Mouse (Mus musculus): ENCODE results near the gene Slc25a23.
A peak's percentile ranks its signal among the peaks of the same experiment; 100 is the strongest.

Slc25a23 gene

DNA sequence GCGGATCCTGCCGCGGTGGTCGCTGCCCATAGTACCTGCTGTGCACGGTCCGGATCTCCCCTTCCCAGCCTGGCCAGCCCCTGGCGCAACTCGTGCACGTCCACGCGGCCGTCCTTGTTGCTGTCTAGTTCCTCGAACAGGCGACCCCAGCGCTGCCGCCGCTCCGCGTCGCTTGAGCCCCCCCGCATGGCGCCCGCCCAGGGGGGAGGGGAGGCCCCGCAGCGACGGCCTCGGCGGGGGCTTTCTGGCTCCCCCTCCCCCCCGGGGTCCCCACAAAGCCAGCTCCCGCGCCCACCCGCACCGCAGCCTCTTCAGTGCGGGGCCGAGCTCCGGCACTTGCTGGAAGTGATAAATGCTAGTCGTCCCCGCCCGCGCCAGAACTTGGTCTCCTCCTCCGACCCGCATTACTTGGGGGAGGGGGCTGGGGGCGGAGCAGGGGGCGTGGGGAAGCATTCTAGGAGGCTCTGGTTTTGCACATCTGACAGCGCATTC, at the start of gene Slc25a23:
Slc25a23 (minus strand) TSS at position 378 of the 492 bp plus-strand sequence.
- DNase-seq (ENCODE audit: low read depth): peak; percentile 68

DNA sequence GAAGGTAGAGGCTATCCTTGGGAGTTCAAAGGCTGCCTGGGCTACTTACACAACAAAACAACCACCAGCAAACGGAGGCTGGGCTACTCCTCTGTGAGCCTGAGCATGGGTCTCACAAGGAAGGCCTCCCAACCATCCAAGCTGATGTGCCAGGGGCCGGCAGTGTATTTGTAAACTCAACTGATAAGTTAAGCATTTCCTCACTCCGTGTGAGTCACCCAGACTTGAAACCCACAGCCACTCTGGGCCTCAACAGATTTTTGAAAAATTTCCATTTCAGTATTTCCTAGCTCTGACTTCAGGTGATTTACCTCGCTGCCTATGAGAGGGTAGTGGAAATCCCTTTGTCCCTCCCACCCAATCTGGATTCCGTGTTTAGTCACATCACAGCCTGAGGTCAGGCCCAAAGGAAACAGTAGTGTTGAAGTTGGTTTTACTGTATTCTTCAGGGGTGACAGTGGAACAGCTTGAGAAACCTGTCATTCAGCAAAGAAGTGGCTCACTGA, 49.1 kb upstream of the Slc25a23 start:
- DNase-seq (ENCODE audit: low read depth): peak; percentile 82

DNA sequence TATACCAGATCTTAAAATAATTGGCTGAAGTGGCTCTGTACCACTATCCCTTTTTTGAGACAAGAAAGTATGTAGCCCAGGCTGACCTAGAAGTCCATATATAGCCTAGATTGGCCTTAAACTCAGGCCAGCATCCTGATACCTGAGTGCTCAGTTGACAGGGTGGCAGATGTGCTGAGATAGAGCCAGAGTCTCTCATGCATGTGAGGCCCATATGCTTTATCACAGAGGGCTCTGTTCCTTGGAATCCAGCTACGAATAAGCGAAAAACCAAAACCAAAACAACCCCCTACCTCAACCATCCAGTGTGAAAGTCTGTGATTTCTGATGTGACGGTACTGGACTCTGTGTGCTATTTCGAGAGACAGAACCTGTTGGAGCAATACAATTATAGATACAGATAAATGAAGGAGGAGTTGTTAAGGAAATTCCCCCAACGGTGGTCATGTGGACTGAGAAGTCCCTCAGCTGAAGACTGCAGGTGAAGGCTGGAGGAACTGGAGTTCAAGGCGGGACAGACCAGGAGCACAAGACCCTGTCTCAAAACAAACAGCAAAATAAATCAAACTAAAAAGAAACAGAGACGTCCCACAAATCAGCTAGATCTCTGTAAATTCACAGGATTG, 48.5 kb upstream of the Slc25a23 start:
- no peak for DNase-seq (ENCODE audit: low read depth)

DNA sequence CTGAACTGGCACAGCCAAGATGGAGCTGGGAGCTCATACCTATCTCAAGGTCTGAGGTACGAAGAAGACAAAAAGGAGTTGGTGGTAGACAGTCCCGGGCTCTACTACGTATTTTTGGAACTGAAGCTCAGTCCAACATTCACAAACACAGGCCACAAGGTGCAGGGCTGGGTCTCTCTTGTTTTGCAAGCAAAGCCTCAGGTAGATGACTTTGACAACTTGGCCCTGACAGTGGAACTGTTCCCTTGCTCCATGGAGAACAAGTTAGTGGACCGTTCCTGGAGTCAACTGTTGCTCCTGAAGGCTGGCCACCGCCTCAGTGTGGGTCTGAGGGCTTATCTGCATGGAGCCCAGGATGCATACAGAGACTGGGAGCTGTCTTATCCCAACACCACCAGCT, 47.4 kb upstream of the Slc25a23 start:
- DNase-seq (ENCODE audit: low read depth): no peak

DNA sequence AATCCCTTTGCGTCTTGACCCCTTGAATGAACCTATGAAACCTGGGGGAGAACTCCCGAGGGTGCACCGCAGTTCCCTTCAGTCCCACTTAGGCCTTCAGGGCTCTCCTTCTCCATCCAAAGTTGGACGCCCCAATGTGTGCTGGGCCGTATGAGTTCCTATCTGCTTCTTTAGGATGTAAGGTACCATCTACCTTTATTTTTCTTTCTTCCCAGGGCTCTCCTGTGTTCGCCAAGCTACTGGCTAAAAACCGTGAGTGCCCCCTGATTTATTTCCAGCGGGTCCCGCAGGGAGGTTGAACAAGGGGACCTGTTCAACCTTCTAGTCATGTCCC, 46.3 kb upstream of the Slc25a23 start:
- no peak for DNase-seq (ENCODE audit: low read depth)

DNA sequence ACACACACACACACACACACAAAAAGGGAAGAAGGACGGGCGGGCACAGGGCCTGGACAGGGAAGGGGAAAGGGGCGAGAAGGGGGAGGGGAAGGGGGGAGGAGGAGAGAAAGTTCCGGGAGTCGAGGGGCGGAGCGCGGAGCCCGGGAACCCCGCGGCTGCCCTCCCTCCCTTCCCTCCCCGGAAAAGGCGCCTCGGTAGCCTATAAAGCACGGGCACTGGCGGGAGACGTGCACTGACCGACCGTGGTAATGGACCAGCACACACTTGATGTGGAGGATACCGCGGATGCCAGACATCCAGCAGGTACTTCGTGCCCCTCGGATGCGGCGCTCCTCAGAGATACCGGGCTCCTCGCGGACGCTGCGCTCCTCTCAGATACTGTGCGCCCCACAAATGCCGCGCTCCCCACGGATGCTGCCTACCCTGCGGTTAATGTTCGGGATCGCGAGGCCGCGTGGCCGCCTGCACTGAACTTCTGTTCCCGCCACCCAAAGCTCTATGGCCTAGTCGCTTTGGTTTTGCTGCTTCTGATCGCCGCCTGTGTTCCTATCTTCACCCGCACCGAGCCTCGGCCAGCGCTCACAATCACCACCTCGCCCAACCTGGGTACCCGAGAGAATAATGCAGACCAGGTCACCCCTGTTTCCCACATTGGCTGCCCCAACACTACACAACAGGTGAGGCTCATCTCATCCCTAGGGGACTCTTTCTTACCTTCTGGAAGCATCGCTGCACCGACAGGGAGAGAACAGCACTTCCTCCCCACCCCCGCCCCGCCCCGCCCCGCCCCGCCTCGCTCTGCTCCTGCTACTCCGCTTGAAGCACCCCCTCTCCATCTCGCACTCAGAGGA, 45.7 kb upstream of the Slc25a23 start, which contains the start of gene Tnfsf9:
Tnfsf9 (plus strand) TSS at position 145 of the 854 bp plus-strand sequence.
- peak; percentile 90 for DNase-seq (ENCODE audit: low read depth)

DNA sequence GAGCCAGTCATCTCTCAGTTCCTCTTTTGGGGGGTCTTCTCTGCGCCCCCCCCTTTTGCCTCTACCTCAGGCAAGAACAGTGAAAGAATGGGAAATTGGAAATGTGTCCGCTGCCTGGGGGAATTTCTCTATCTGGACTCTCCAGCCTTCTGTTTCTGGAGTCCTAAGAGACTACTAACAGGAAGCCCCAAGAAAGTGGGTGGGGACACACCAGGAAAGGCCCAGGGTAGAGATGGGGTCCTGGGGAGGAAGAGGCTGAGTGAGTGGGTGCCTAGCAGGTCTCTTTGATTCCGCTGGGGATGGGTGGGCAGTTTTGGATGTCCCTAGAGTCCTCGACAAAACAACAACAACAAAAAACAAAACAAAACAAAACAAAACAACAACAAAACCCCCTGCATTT, 44.8 kb upstream of the Slc25a23 start:
- peak; percentile 45 for DNase-seq (ENCODE audit: low read depth)

DNA sequence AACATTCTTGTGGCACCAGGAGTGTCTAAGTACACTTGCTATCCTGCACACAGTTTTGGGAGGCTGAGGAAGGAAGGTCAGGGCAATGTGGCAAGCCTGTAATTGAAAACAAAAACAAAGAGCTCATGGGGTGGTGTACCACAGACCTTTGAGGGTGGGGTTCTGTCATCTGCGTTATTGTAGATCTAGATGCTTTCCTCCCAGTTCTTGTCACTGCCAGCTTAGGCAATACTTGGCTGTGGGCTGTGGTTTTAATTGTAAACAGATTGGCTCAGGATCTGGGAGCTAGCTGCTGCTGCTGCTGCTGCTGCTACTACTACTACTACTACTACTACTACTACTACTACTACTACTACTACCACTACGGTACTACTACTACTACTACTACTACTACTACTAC, 42.6 kb upstream of the Slc25a23 start:
- peak; percentile 63 for DNase-seq (ENCODE audit: low read depth)

DNA sequence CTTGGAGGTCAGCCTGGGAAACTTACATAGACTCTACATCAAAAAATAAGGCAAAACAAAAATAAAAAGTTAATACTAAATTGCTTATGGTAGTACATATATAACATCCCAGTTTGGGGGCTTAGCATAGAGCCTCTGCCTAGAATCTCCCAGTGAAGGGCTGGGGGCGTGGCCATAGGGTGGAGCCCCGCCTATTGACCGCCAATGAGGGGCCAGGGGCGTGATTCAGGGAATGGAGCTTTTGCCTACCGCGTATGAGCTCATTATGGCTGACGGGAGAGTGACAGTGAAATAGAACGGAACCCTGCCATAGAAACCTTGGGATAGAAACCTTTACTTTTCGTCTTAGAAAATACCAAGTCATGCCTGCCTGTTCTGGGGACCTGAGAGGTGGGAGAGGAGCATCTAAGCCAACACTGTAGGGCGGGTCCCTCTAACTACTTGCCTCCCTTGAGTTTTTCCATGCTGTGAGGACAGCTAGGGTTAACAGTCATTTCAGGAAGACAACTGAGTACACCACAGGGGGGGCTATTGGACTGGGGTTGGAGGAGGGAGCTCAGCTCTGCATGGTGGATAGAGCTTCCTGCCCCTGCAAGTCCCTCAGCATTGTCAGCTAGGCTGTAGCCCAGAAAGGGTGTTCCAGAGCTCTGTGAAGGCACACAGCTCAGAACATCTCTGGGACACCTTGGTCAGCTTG, 40.1 kb upstream of the Slc25a23 start:
- no peak for DNase-seq (ENCODE audit: low read depth)

DNA sequence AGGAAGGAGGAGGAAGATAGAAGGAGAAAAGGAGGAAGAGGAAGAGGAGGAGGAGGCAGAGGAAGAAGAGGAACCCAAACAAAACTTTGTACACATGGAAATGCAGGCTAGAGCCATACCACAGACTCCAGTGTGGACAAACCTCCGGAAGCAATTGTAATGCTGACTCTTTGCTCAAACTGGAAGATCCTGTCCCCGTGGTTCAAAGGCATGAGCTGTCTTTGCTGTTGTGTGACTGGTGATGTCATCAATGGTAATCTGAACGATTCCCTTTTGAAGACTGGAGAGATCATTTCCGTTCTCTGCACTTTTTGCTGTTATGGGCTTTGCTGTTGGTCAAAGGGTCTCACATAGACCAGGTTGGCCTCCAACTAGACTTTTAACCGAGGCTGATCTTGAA, 38.7 kb upstream of the Slc25a23 start:
- DNase-seq (ENCODE audit: low read depth): no peak

DNA sequence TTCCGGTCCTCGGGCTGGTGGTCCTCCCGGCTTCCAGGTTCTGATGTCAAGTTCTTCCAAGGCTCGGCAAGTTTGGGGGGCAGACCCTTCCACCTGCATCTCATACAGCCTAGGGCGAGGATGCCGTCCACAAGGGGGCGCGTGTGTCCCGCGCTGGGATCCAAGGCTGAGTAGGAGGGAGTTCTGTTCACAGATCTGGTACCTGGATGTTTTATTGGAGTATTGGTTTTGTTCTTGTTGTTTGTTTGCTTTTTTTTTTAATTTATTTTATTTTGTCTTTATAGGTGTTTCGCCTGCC, 36.9 kb upstream of the Slc25a23 start:
- peak; percentile 91 for DNase-seq (ENCODE audit: low read depth)

DNA sequence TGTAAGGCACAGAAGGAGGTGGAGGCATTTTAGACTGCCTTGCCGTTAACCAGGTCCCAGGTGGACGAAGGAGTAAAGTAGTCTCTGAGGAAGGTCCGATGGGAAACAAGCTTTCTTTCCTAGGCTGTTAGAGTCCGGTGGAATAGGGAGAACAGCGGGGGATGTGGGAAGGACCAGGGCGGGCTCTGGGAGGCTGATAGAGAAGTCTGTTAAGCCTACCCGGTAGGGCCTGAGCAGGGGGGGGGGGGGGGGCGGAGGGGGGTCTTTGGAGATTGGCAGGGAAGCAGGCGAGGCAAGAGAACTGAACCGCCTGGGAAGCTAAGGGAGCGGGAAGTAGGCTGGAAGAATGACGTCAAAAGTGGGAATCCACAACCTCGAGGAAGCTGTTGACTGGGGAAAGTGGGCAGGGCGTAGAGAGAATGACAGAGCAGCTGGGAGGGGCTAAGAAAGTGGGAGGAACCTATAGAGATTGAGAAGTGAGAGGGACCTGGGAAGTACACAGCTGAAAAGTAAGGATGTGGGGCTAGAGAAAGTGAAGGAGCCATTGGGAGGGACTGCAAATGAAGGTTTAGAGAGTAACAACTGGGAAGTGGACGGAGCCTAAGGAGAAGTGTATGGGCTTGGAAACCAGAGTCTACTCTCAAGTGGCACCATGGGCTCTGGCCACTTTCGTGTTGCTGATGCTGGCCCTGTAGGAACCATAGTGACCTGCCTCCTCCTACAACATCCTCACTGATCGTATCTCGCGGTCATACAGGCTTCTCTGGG, 36.4 kb upstream of the Slc25a23 start:
- peak; percentile 65 for DNase-seq (ENCODE audit: low read depth)

DNA sequence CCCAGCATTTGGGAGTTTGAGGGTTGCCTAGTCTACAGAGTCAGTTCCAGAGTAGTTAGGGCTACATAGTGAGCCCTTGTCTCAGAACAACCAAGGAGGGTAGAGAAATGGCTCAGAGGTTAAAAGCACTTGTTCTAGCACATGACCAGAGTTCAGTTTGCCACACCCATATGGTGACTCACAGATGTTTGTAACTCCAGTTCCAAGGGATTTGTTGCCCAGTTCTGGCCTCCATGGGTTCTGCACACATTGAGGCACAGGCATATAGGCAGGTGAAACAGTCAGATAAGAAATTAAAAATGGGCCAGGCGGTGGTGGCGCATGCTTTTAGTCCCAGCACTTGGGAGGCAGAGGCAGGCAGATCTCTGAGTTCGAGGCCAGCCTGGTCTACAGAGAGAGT, 34.6 kb upstream of the Slc25a23 start:
- DNase-seq (ENCODE audit: low read depth): peak; percentile 54

DNA sequence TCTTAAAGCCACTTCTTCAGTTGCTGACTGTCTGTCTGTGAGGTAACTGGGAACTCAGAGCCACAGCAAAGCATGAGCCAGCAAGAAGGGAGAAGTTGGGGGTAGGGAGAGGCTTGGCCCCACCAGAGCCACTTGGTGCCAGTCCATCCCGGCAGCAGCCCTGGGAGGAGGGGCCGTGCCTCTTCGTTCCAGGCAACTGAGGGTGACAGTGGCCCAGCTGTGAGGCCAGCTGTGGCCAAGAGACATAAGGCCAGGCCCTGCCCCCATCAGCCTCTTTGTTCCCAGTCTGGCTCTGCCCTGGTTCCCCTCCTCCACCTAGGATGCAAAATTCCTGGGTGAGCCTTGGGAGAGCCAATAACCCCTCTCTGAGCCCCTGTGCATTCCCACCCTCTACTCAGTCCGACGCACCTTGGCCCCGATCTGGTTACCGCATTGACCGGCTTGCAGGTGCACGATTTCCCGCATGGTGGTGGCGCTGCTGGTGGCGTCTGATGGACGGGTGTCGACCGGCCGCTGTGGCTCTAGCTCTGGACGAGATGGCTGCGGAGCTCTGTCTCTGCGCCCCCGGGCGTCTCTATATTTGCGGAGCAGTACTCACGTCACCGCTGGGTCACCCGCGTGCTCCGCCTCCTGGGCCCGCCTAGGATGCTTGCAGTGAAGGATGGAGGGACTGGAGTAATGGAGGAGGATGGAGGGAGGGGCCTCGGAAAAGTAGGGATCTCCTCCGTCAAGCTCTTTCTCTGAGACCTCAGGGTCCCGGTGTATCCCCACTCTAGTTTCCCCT, 27.6 kb upstream of the Slc25a23 start, which contains the start of gene Tubb4a:
Tubb4a (minus strand) TSS at position 734 of the 784 bp plus-strand sequence.
- no peak for DNase-seq (ENCODE audit: low read depth)

DNA sequence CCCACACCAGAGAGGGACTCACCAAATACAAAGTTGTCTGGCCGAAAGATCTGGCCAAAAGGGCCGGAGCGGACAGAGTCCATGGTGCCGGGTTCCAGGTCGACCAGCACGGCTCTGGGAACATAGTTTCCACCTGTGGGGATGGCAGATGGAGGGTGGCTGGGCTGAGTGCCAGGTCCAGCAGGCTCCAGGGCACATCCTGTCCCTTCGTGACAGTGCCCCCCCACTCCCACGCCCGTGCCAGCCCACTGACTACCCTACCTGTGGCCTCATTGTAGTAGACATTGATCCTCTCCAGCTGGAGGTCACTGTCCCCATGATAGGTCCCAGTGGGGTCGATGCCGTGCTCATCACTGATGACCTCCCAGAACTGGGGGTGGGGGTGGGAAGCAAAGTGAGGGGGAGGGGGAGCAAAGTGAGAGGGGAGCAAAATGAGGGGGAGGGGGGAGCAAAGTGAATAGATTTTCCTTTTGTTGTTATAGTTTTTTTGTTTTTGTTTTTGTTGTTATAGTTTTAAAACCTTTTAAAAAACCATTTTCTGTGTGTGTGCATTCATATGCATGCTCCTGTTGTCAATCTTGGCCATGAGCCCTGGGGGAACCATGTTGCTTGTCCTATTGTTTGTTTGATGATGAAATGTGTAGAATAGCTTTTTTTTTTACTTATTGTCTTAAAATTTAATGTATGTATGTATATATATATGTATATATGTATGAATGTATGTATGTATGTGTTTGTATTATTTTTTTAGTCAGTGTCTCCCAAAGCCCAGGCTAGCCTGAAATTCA, 26.5 kb upstream of the Slc25a23 start:
- DNase-seq (ENCODE audit: low read depth): no peak

DNA sequence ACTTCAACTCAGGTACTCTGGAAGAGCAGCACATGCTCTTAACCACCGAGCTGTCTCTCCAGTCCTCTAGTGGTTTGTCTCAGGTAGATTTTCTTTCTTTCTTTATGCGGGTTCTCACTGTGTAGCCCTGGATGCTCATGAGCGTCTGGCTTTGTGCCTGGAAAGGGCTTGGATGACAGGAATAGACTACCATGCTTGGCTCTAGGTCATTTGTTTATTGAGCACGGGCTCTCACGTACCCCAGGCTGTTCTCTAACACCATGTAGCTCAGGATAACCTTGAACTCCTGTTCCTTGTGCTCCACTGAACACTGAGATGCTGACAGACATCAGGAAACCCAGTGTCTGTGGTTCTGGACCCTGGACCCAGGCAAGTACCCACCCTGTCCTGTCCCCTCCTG, 22.8 kb upstream of the Slc25a23 start:
- DNase-seq (ENCODE audit: low read depth): no peak

DNA sequence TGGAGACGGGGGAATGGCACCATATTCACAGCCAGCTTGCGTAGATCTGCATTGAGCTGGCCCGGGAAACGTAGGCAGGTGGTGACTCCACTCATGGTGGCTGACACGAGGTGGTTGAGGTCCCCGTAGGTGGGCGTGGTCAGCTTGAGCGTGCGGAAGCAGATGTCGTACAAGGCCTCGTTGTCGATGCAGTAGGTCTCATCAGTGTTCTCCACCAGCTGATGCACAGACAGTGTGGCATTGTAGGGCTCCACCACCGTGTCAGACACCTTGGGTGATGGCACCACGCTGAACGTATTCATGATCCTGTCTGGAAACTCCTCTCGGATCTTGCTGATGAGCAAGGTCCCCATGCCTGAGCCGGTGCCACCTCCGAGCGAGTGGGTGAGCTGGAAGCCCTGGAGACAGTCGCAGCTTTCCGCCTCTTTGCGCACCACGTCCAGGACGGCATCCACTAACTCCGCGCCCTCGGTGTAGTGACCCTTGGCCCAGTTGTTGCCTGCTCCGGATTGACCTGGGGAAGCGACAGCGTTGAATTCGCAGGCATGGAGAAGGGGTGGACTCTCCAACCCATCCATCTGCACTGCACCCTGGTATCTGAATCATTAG, 21.7 kb upstream of the Slc25a23 start:
- DNase-seq (ENCODE audit: low read depth): no peak

DNA sequence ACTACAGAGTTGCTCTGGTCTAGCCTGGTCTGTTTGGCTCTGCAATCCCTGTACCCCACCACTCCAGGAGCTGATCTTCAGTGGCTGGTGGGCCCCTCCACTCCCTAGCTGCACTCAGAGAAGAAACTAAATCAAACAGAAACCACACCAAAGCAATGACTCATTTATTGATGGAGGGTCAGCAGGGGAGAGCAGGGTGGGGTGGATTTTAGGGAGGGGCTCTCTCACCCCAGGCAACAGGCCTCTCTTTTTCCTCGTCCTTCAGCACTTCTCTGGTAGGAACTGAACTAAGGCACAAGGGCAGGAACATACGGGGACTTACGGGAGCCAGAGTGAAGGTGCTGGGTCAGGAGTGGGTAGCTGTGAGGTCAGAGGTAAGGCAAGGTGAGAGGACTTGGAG, 20.3 kb upstream of the Slc25a23 start:
- no peak for DNase-seq (ENCODE audit: low read depth)

DNA sequence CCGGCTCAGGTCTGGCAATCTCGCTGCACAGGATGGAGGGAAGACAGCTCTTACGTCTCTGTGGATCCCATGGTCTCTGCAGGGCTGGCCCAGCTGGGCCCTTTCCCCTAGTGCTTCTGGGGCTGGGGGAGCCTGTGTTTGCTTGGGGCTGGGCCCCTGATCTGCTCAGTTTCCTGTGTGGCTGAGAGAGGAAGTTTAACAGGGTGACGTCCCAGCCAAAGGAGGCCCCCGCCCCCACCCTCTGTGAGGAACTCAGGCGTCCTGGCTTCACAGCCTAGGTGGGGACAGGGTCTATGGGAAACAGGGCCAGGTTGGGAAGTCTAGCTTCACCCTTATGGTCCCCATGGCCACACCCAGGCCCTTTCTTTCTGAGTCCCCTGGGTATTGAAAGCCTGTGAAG, 18.7 kb upstream of the Slc25a23 start, which contains the start of gene Dennd1c:
Dennd1c (minus strand) TSS at position 179 of the 400 bp plus-strand sequence.
- no peak for DNase-seq (ENCODE audit: low read depth)

DNA sequence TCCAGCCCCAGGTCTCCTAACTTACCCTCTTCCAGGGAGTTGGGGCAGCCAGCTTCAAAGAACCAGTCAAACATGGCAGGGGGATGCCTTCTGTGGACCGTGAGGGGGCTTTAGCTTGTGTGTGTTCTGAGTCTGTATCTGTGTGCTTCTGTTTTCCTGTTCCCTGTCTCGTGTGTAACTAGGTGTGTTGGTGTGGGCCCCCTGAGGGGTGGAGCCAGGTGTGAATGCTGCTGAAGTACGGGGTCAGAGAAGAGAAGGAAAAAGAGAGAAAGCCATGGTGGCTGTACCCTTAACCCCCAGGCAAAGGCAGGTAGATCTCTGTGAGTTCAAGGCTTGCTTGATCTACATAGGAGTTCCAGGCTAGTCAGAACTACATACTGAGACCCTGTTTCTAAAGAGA, 17.3 kb upstream of the Slc25a23 start:
- no peak for DNase-seq (ENCODE audit: low read depth)
